Mouse (Mus musculus) kidney, adult 2 months (tissue): Measurements from ENCODE around the gene Flg. TPM values are rescaled to one million over a fixed set of nuclear protein-coding genes. Genes with fewer than 3 reads are reported as not detected.

Source experiments
- DNase-seq: peaks from one replicate; pipeline ENCODE4 v3.0.0; 2021
- H3K27ac ChIP-seq: fragments of 200-500 bp; 2 replicates; pipeline ENCODE4 v1.5.1; 2012; ENCODE audit warnings: low read depth, low read length, control low read depth, inconsistent platforms; ENCODE audit not compliant: insufficient read depth
- H3K27me3 ChIP-seq: fragments of 200-500 bp; replicated peaks from 2 replicates; pipeline ENCODE4 v1.6.1; 2012; ENCODE audit warnings: mild to moderate bottlenecking, moderate library complexity, low read length, inconsistent platforms; ENCODE audit not compliant: control insufficient read depth, insufficient read depth
- H3K36me3 ChIP-seq: fragments of 200-500 bp; 2 replicates; pipeline ENCODE4 v1.6.1; 2012; ENCODE audit warnings: mild to moderate bottlenecking, moderate library complexity, low read length, inconsistent platforms; ENCODE audit not compliant: control insufficient read depth, insufficient read depth
- H3K4me1 ChIP-seq: fragments of 200-500 bp; 2 replicates; pipeline ENCODE4 v1.6.1; 2011; ENCODE audit warnings: low read length; ENCODE audit not compliant: control insufficient read depth, insufficient read depth
- H3K4me3 ChIP-seq: fragments of 200-500 bp; 2 replicates; pipeline ENCODE4 v1.5.1; 2011; ENCODE audit warnings: mild to moderate bottlenecking, low read depth, low read length, control low read depth; ENCODE audit not compliant: insufficient read depth
- CTCF ChIP-seq: fragments of 200-500 bp; conservative IDR thresholded peaks from 2 replicates; pipeline ENCODE4 v1.5.1; 2011; ENCODE audit warnings: low read depth, mild to moderate bottlenecking, control low read depth, low read length, moderate library complexity, mixed read lengths; ENCODE audit not compliant: insufficient read depth, insufficient read length
- POLR2A ChIP-seq: fragments of 200-500 bp; IDR thresholded peaks from one replicate; pipeline ENCODE4 v1.6.1; 2011; ENCODE audit warnings: low read depth, low read length, control low read depth
- WGBS: fragments of 180-500 bp; shearing (Covaris S2); methylation state at CpG from one replicate; pipeline ENCODE4 v1.1.7; 2018; 5-methylcytosine and 5-hydroxymethylcytosine counted together
- polyA plus RNA-seq: library from polyadenylated mRNA; depleted of rRNA; stranded (reverse); fragments of >200 nt; gene quantifications from 2 replicates; pipeline ENCODE4 v1.2.3, GENCODE M21; 2012; rRNA removed

Flg gene
- polyA plus RNA-seq, 1 experiment = not detected

- no peaks in the 10 kb centered on the region for H3K27me3 ChIP-seq
- H3K27ac ChIP-seq = no peak overlapping the region
- no peaks in the 10 kb centered on the region for H3K36me3 ChIP-seq
- H3K4me3 ChIP-seq = no peak overlapping the region
- H3K4me1 ChIP-seq = no peaks in the 10 kb centered on the region
- TF ChIP-seq POLR2A = no peak
- no peak for TF ChIP-seq CTCF
- no peak for DNase-seq
Measured at GRCm38 (mm10) chr3:93337749-93338148, 64.4 kb downstream of the Flg start.

GRCm38 (mm10) chr3:93340021-93340420, 66.7 kb downstream of the Flg start:
- 88% methylated on average over 4 of the region's 4 CpGs for WGBS
- TF ChIP-seq CTCF (no peak), POLR2A (no peak)
- Histone ChIP-seq H3K4me1 (no peaks in the 10 kb centered on the region), H3K27me3 (no peaks in the 10 kb centered on the region), H3K27ac (no peak overlapping the region), H3K36me3 (no peaks in the 10 kb centered on the region), H3K4me3 (no peak overlapping the region)
- no peak for DNase-seq

Other genes with a start within 250 kb of the Flg start
- gene Gm4858, start 204.7 kb upstream of the Flg start, polyA plus RNA-seq = not detected in 2 replicates
- not detected in 2 replicates for gene Crnn, start 128.7 kb upstream of the Flg start, polyA plus RNA-seq
- not detected in 2 replicates for gene Flg2, start 76.2 kb upstream of the Flg start, polyA plus RNA-seq
- not detected in 2 replicates for gene Hrnr, start 46.2 kb downstream of the Flg start, polyA plus RNA-seq
- gene Rptn, start 120.2 kb downstream of the Flg start, polyA plus RNA-seq = not detected in 2 replicates
- 0.83 and 1.5 TPM in 2 replicates for gene Tchh, start 168.8 kb downstream of the Flg start, polyA plus RNA-seq
- 0.34 and 0.47 TPM in 2 replicates for gene Tchhl1, start 195.2 kb downstream of the Flg start, polyA plus RNA-seq
- 183 and 285 TPM in 2 replicates for gene S100a11, start 247.0 kb downstream of the Flg start, polyA plus RNA-seq